Mouse (Mus musculus) hindbrain, embryonic 15.5 days (tissue): ENCODE results near the gene Arhgef1. TPM values are rescaled to one million over a fixed set of nuclear protein-coding genes. Genes with fewer than 3 reads are reported as not detected.

Experiments used
- ATAC-seq: fragments of 200-750 bp; cut with Nextera tagmentation; 2 replicates; pipeline ENCODE4 v1.8.0; 2017; ENCODE audit warnings: low read depth, moderate number of reproducible peaks, moderate TSS enrichment; ENCODE audit not compliant: low FRiP score
- H3K27ac ChIP-seq: fragments of 300-500 bp; sonication (generic); replicated peaks from 2 replicates; pipeline ENCODE4 v1.5.1; 2015; ENCODE audit warnings: mild to moderate bottlenecking, inconsistent platforms
- H3K27me3 ChIP-seq: fragments of 300-500 bp; sonication (generic); 2 replicates; pipeline ENCODE4 v1.6.1; 2015; ENCODE audit warnings: control low read depth, inconsistent platforms
- H3K36me3 ChIP-seq: fragments of 300-500 bp; sonication (generic); 2 replicates; pipeline ENCODE4 v1.6.1; 2015; ENCODE audit warnings: control low read depth, inconsistent platforms
- H3K4me1 ChIP-seq: fragments of 300-500 bp; sonication (generic); replicated peaks from 2 replicates; pipeline ENCODE4 v1.6.1; 2015; ENCODE audit warnings: control low read depth, inconsistent platforms
- H3K4me2 ChIP-seq: fragments of 300-500 bp; sonication (generic); 2 replicates; pipeline ENCODE4 v1.6.1; 2015; ENCODE audit warnings: moderate library complexity, mild to moderate bottlenecking, inconsistent platforms
- H3K4me3 ChIP-seq: fragments of 300-500 bp; sonication (generic); 2 replicates; pipeline ENCODE4 v1.5.1; 2015; ENCODE audit warnings: mild to moderate bottlenecking, inconsistent platforms
- H3K9ac ChIP-seq: fragments of 300-500 bp; sonication (generic); 2 replicates; pipeline ENCODE4 v1.6.1; 2015; ENCODE audit warnings: inconsistent platforms
- H3K9me3 ChIP-seq: fragments of 300-500 bp; sonication (generic); 2 replicates; pipeline ENCODE4 v1.6.1; 2016; ENCODE audit warnings: control low read depth, inconsistent platforms
- WGBS: fragments of 180-500 bp; shearing (Covaris S2); methylation state at CpG from one replicate; pipeline ENCODE4 v1.1.7; 2015; 5-methylcytosine and 5-hydroxymethylcytosine counted together
- polyA plus RNA-seq: library from polyadenylated mRNA; unstranded; fragments of >200 nt; fragmentation: Nextera tagmentation; extraction: Ambion mirVana; gene quantifications from 2 replicates; pipeline ENCODE4 v1.2.1, GENCODE M21; 2015

Gene Arhgef1
- polyA plus RNA-seq, 1 experiment from 2014 or later = 73.5 TPM

GRCm38 (mm10) chr7:24907211-24907748, 4.6 kb downstream of the Arhgef1 start:
- Histone ChIP-seq H3K36me3 (peaks cover 10% of the 10 kb centered on the region; the same call in 1 of the 2 replicates), H3K4me2 (no peak overlapping the region), H3K4me1 (peaks cover 47% of the 10 kb centered on the region), H3K9ac (no peak overlapping the region), H3K27me3 (no peaks in the 10 kb centered on the region), H3K9me3 (no peaks in the 10 kb centered on the region), H3K27ac (no peak overlapping the region), H3K4me3 (no peak overlapping the region)
- ATAC-seq = no peak
- WGBS = 48% methylated on average over 13 of the region's 13 CpGs

- WGBS = 93% methylated on average over 14 of the region's 14 CpGs
- no peak for ATAC-seq
- Histone ChIP-seq H3K27me3 (no peaks in the 10 kb centered on the region), H3K9ac (no peak overlapping the region), H3K36me3 (peaks cover 31% of the 10 kb centered on the region), H3K4me2 (no peak overlapping the region), H3K27ac (no peak overlapping the region), H3K9me3 (no peaks in the 10 kb centered on the region), H3K4me3 (no peak overlapping the region), H3K4me1 (0 out of 2 replicates have a peak, but pooled peaks cover 2% of the 10 kb centered on the region)
These were observed 9.8 kb downstream of the Arhgef1 start for GRCm38 (mm10) chr7:24912480-24912879.

GRCm38 (mm10) chr7:24918763-24919323, 16.1 kb downstream of the Arhgef1 start:
- Histone ChIP-seq H3K27me3 (no peaks in the 10 kb centered on the region), H3K36me3 (peaks cover 63% of the 10 kb centered on the region), H3K27ac (no peak overlapping the region), H3K9ac (no peak overlapping the region), H3K4me2 (no peak overlapping the region), H3K9me3 (no peaks in the 10 kb centered on the region), H3K4me1 (no peaks in the 10 kb centered on the region), H3K4me3 (no peak overlapping the region)
- peak; percentile 21; the same call in 1 of the 2 replicates for ATAC-seq
- 96% methylated on average over 20 of the region's 20 CpGs for WGBS

GRCm38 (mm10) chr7:24919728-24920127, 17.0 kb downstream of the Arhgef1 start:
- Histone ChIP-seq H3K4me3 (no peak overlapping the region), H3K36me3 (peaks cover 67% of the 10 kb centered on the region), H3K27me3 (no peaks in the 10 kb centered on the region), H3K9me3 (no peaks in the 10 kb centered on the region), H3K27ac (no peak overlapping the region), H3K4me1 (no peaks in the 10 kb centered on the region), H3K9ac (no peak overlapping the region), H3K4me2 (no peak overlapping the region)
- no peak; the same call in 1 of the 2 replicates for ATAC-seq
- WGBS = 80% methylated on average over 9 of the region's 9 CpGs

- Histone ChIP-seq H3K4me2 (no peak overlapping the region), H3K4me1 (peaks cover 24% of the 10 kb centered on the region), H3K27ac (no peak overlapping the region), H3K36me3 (peaks cover 7% of the 10 kb centered on the region; the same call in 1 of the 2 replicates), H3K27me3 (peaks cover 60% of the 10 kb centered on the region), H3K9me3 (no peaks in the 10 kb centered on the region), H3K9ac (no peak overlapping the region), H3K4me3 (no peak overlapping the region)
- 33% methylated on average over 6 of the region's 6 CpGs for WGBS
- ATAC-seq = no peak
These were observed 27.8 kb downstream of the Arhgef1 start for GRCm38 (mm10) chr7:24930475-24930874.

- Histone ChIP-seq H3K36me3 (0 out of 2 replicates have a peak, but pooled peaks cover 4% of the 10 kb centered on the region), H3K4me1 (peaks cover 24% of the 10 kb centered on the region), H3K9me3 (no peaks in the 10 kb centered on the region), H3K4me2 (no peak overlapping the region), H3K27me3 (peaks cover 70% of the 10 kb centered on the region), H3K27ac (no peak overlapping the region), H3K4me3 (no peak overlapping the region), H3K9ac (no peak overlapping the region)
- ATAC-seq = no peak
- WGBS = 2% methylated on average over 14 of the region's 15 CpGs
These were observed 28.9 kb downstream of the Arhgef1 start for GRCm38 (mm10) chr7:24931651-24932050.

- Histone ChIP-seq H3K36me3 (no peaks in the 10 kb centered on the region), H3K9ac (no peak overlapping the region), H3K9me3 (no peaks in the 10 kb centered on the region), H3K27me3 (peaks cover 85% of the 10 kb centered on the region), H3K4me3 (peak overlapping the region; percentile 39; the same call in 1 of the 2 replicates), H3K4me2 (no peak overlapping the region), H3K27ac (no peak overlapping the region), H3K4me1 (peaks cover 20% of the 10 kb centered on the region)
- ATAC-seq = no peak
- 7% methylated on average over 6 of the region's 6 CpGs for WGBS
These were observed 40.9 kb downstream of the Arhgef1 start for GRCm38 (mm10) chr7:24943641-24944040.

GRCm38 (mm10) chr7:24944257-24944950, 41.7 kb downstream of the Arhgef1 start, which contains the start of gene Gm4881:
Gene Gm4881, minus strand, starts transcription at chr7:24944494.
- Histone ChIP-seq H3K36me3 (no peaks in the 10 kb centered on the region), H3K9me3 (no peaks in the 10 kb centered on the region), H3K9ac (0 out of 2 replicates have a peak within 1 kb of the TSS, but pooled peaks have one; percentile 28), H3K4me3 (peak within 1 kb of the TSS; percentile 39), H3K27ac (no peak within 1 kb of the TSS), H3K27me3 (peaks cover 83% of the 10 kb centered on the region), H3K4me2 (peak within 1 kb of the TSS; percentile 69), H3K4me1 (peaks cover 28% of the 10 kb centered on the region)
- ATAC-seq = no peak
- WGBS = under 1% methylated on average over 56 of the region's 72 CpGs

- H3K4me1 ChIP-seq = peaks cover 48% of the 10 kb centered on the region
- WGBS = 6% methylated on average over 7 of the region's 7 CpGs
- no peak overlapping the region for H3K9ac ChIP-seq
- H3K9me3 ChIP-seq = no peaks in the 10 kb centered on the region
- ATAC-seq = no peak
- no peak overlapping the region for H3K27ac ChIP-seq
- peaks cover 84% of the 10 kb centered on the region for H3K27me3 ChIP-seq
- H3K36me3 ChIP-seq = no peaks in the 10 kb centered on the region
- no peak overlapping the region for H3K4me3 ChIP-seq
- no peak overlapping the region for H3K4me2 ChIP-seq
These were observed 44.8 kb downstream of the Arhgef1 start for GRCm38 (mm10) chr7:24947316-24948048.

GRCm38 (mm10) chr7:24948774-24949173, 46.1 kb downstream of the Arhgef1 start:
- ATAC-seq = no peak; the same call in 1 of the 2 replicates
- H3K27ac ChIP-seq = no peak overlapping the region
- H3K4me3 ChIP-seq = peak overlapping the region; percentile 14; the same call in 1 of the 2 replicates
- peaks cover 45% of the 10 kb centered on the region for H3K4me1 ChIP-seq
- peak overlapping the region; percentile 30; the same call in 1 of the 2 replicates for H3K9ac ChIP-seq
- H3K27me3 ChIP-seq = peaks cover 79% of the 10 kb centered on the region
- H3K9me3 ChIP-seq = no peaks in the 10 kb centered on the region
- WGBS = 3% methylated on average over 29 of the region's 29 CpGs
- H3K36me3 ChIP-seq = no peaks in the 10 kb centered on the region
- H3K4me2 ChIP-seq = peak overlapping the region; percentile 48

- H3K9ac ChIP-seq = no peak overlapping the region
- 1% methylated on average over 8 of the region's 8 CpGs for WGBS
- H3K27ac ChIP-seq = no peak overlapping the region
- H3K4me3 ChIP-seq = no peak overlapping the region
- H3K4me1 ChIP-seq = peaks cover 47% of the 10 kb centered on the region
- H3K27me3 ChIP-seq = peaks cover 70% of the 10 kb centered on the region
- H3K4me2 ChIP-seq = no peak overlapping the region
- H3K9me3 ChIP-seq = no peaks in the 10 kb centered on the region
- no peaks in the 10 kb centered on the region for H3K36me3 ChIP-seq
- 0 out of 2 replicates have a peak, but pooled peaks have one; percentile 4 for ATAC-seq
These were observed 47.4 kb downstream of the Arhgef1 start for GRCm38 (mm10) chr7:24949958-24950623.
